Comparison of ENCODE assay signal across 8 mouse cellular contexts in genomic region chr15:85991453-85992124, GRCm38 (mm10). TPM values are rescaled to one million over a fixed set of nuclear protein-coding genes. Genes with fewer than 3 reads are reported as not detected.
DNase-seq lines count a peak whose midpoint lies in the region; ATAC-seq and TF ChIP-seq lines count a peak whose summit lies in the region.

No protein-coding gene starts in this region.

- peak; percentile 76 to 81 for DNase-seq in cerebellum, postnatal 36 days
- DNase-seq in kidney, adult 11 months = peak; percentile 92
- peak; percentile 44 for DNase-seq in lung, embryonic 14.5 days
- DNase-seq in B cell, adult 2 months = no peak
- no peak for DNase-seq in thymus, postnatal 10 days (ENCODE audit: low spot score in 2 of 2)
- DNase-seq in gastrocnemius, postnatal 36 days = no peak

- peaks cover 23% of the 10 kb centered on the region for H3K4me1 ChIP-seq in lung, embryonic 14.5 days (ENCODE audit: insufficient read depth)
- peaks cover 6% of the 10 kb centered on the region; the same call in 1 of the 2 replicates for H3K4me1 ChIP-seq in intestine, embryonic 16.5 days (ENCODE audit: control insufficient read depth, insufficient read depth, low read length)

- no peak overlapping the region for H3K4me2 ChIP-seq in lung, embryonic 14.5 days
- H3K4me2 ChIP-seq in intestine, embryonic 16.5 days (ENCODE audit: low read depth, low read length) = no peak overlapping the region

- WGBS in lung, embryonic 14.5 days = 68% methylated on average over 5 of the region's 5 CpGs
- 76% methylated on average over 5 of the region's 5 CpGs for WGBS in intestine, embryonic 16.5 days

- no peak for TF ChIP-seq CTCF in lung, embryonic 14.5 days (IDR thresholded peaks at IDR 0.05; ENCODE audit: low read depth)

- H3K4me3 ChIP-seq in lung, embryonic 14.5 days (ENCODE audit: low read depth, low read length) = no peak overlapping the region
- H3K4me3 ChIP-seq in intestine, embryonic 16.5 days (ENCODE audit: low read length) = no peak overlapping the region

- no peaks in the 10 kb centered on the region for H3K9me3 ChIP-seq in lung, embryonic 14.5 days (ENCODE audit: low read depth, low read length)
- no peaks in the 10 kb centered on the region for H3K9me3 ChIP-seq in intestine, embryonic 16.5 days (ENCODE audit: control insufficient read depth, low read length)

- ATAC-seq in cerebellum, adult (ENCODE audit: insufficient number of reproducible peaks, low FRiP score, low TSS enrichment) = peak; percentile 71
- no peak for ATAC-seq in lung, embryonic 14.5 days (ENCODE audit: insufficient read depth)
- no peak for ATAC-seq in intestine, embryonic 16.5 days

- peak overlapping the region; percentile 58 for H3K27ac ChIP-seq in lung, embryonic 14.5 days (ENCODE audit: low read depth)
- H3K27ac ChIP-seq in intestine, embryonic 16.5 days (ENCODE audit: low read length) = no peak overlapping the region

- intact Hi-C loops in gastrocnemius, postnatal 36 days (cut with DNase I) = no loop called here

- no peak overlapping the region for H3K9ac ChIP-seq in lung, embryonic 14.5 days
- H3K9ac ChIP-seq in intestine, embryonic 16.5 days (ENCODE audit: low read depth, low read length) = no peak overlapping the region

- H3K36me3 ChIP-seq in lung, embryonic 14.5 days (ENCODE audit: insufficient read depth) = no peaks in the 10 kb centered on the region
- no peaks in the 10 kb centered on the region for H3K36me3 ChIP-seq in intestine, embryonic 16.5 days (ENCODE audit: control insufficient read depth, insufficient read depth, low read length)

- H3K27me3 ChIP-seq in lung, embryonic 14.5 days (ENCODE audit: insufficient read depth, low read length) = no peaks in the 10 kb centered on the region
- no peaks in the 10 kb centered on the region for H3K27me3 ChIP-seq in intestine, embryonic 16.5 days (replicated peaks; ENCODE audit: control insufficient read depth, insufficient read depth, low read length)

RNA-seq across cellular contexts. Expression of gene Celsr1, which starts 42.0 kb away (rescaled TPM):
- polyA plus RNA-seq in lung, embryonic 14.5 days (2014; fragmentation: Nextera tagmentation; extraction: Ambion mirVana) = 9.0 and 9.9 TPM in 2 replicates
- 0.51 and 0.70 TPM in 2 replicates for polyA plus RNA-seq in intestine, embryonic 16.5 days (2015; fragmentation: Nextera tagmentation; extraction: Ambion mirVana)
- total RNA-seq in gastrocnemius, postnatal 36 days (2021) = under 1 TPM; 0.10 to 0.37 TPM

Comparison
In these comparisons a context has a peak if more than half of its experiments do, and no peak if none do; other contexts are left out.
1. DNase-seq: peak in cerebellum, postnatal 36 days (2 of 2), kidney, adult 11 months (single experiment) and lung, embryonic 14.5 days (single experiment); none in B cell, adult 2 months (0 of 2), thymus, postnatal 10 days (0 of 2) and gastrocnemius, postnatal 36 days (0 of 2).